In genomic region chr5:34319491-34320034, GRCm38 (mm10) we compare ENCODE assay signal across 1 mouse cellular context.
TF ChIP-seq lines count a peak whose summit lies in the region.

No protein-coding gene starts in this region.

TF ChIP-seq in CH12.LX, 34 proteins besides CTCF, POLR2A, EP300 and RAD21:
- no peak for TF ChIP-seq USF2 (conservative IDR thresholded peaks at IDR 0.05; ENCODE audit: low read depth, low read length)
- TF ChIP-seq NRF1 (IDR thresholded peaks at IDR 0.05; ENCODE audit: low read depth, low read length), result 0 out of 2 replicates have a peak, but pooled peaks have one; percentile 15
TF ChIP-seq in CH12.LX: peak in this region for 1.
